Mouse (Mus musculus): Measurements from ENCODE around the gene Galnt16.
A peak's percentile ranks its signal among the peaks of the same experiment; 100 is the strongest.

Galnt16 gene

GRCm38 (mm10) chr12:80663935-80664334 is 145.9 kb downstream of the Galnt16 start:
- no peak for DNase-seq (ENCODE audit: low spot score in 2 of 2)

DNA sequence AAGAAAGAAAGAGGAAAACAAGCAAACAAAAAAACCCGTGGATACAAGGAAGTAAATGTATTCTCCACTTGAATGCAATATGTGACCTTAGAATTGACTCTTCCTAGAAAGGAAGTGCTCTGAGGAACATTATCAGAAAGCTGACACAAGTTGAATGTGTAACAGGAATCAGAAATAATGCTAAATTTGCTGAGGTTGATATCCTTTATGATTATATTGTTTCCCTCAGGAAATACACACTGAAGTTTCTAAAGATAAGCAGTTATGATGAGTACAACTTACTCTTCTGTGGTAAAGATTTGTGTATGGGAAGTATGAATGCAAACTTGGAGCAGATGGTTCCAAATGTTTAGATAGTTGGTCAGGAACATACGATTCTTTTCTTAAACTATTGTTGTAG is 150.3 kb downstream of the Galnt16 start:
- no peak for DNase-seq (ENCODE audit: low spot score in 2 of 2)

DNA sequence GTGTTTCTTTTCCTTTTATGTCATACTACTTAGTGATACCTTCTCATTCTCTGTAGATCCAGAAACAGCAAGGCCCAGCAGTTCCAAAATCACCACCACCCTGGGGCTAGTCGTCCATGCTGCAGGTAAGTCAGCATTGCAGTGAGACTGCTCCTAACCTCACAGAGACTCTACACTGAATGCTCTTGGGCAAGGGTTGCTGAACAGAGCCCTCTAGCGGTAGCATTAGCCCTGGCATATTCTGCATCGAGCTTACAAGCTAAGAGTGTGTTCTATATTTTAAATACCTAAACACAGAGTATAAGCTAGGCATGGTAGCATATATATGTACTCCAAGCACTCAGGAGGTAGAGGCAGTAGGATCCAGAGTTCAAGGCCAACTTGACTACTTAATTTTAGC is 155.1 kb downstream of the Galnt16 start:
- DNase-seq (ENCODE audit: low spot score in 2 of 2) = peak in 1 of 2 experiments; percentile 33

All from heart, adult 9 months (tissue).